Mouse (Mus musculus): Measurements from ENCODE around the gene Pecr.

The Pecr gene

GRCm38 (mm10) chr1:72283992-72284485 lies at the start of gene Pecr, which contains the start of gene Tmem169:
Pecr (minus strand) TSS chr1:72284314.
Tmem169 (plus strand) TSS chr1:72284369.
- peak; percentile 94 for DNase-seq (ENCODE audit: low spot score)

GRCm38 (mm10) chr1:72326162-72326821 lies 42.2 kb upstream of the Pecr start:
- DNase-seq (ENCODE audit: low spot score), result no peak

GRCm38 (mm10) chr1:72323248-72323647 lies 39.1 kb upstream of the Pecr start:
- DNase-seq (ENCODE audit: low spot score), result no peak

GRCm38 (mm10) chr1:72320759-72321158 lies 36.6 kb upstream of the Pecr start:
- DNase-seq (ENCODE audit: low spot score), result no peak

- DNase-seq (ENCODE audit: low spot score), result no peak
These were observed 32.8 kb upstream of the Pecr start for GRCm38 (mm10) chr1:72316901-72317300.

GRCm38 (mm10) chr1:72316409-72316808 lies 32.3 kb upstream of the Pecr start:
- DNase-seq (ENCODE audit: low spot score), result no peak

GRCm38 (mm10) chr1:72315447-72315846 lies 31.3 kb upstream of the Pecr start:
- DNase-seq (ENCODE audit: low spot score), result no peak

- DNase-seq (ENCODE audit: low spot score), result peak; percentile 6
These were observed 29.4 kb upstream of the Pecr start for GRCm38 (mm10) chr1:72313399-72314039.

GRCm38 (mm10) chr1:72312701-72313398 lies 28.7 kb upstream of the Pecr start:
- DNase-seq (ENCODE audit: low spot score), result no peak

- no peak for DNase-seq (ENCODE audit: low spot score)
These were observed 25.8 kb upstream of the Pecr start for GRCm38 (mm10) chr1:72309744-72310424.

GRCm38 (mm10) chr1:72308919-72309318 lies 24.8 kb upstream of the Pecr start:
- DNase-seq (ENCODE audit: low spot score), result no peak

- DNase-seq (ENCODE audit: low spot score), result peak; percentile 84
These were observed 23.2 kb upstream of the Pecr start, which contains the start of gene Xrcc5 for GRCm38 (mm10) chr1:72307317-72307798. Xrcc5 (plus strand) TSS chr1:72307421.

- peak; percentile 21 for DNase-seq (ENCODE audit: low spot score)
These were observed 22.6 kb upstream of the Pecr start for GRCm38 (mm10) chr1:72306679-72307181.

GRCm38 (mm10) chr1:72306241-72306640 lies 22.1 kb upstream of the Pecr start:
- DNase-seq (ENCODE audit: low spot score), result no peak

GRCm38 (mm10) chr1:72301845-72302244 lies 17.7 kb upstream of the Pecr start:
- DNase-seq (ENCODE audit: low spot score), result no peak

GRCm38 (mm10) chr1:72295746-72296145 lies 11.6 kb upstream of the Pecr start:
- DNase-seq (ENCODE audit: low spot score), result no peak

GRCm38 (mm10) chr1:72293869-72294663 lies 10.0 kb upstream of the Pecr start:
- DNase-seq (ENCODE audit: low spot score), result no peak

GRCm38 (mm10) chr1:72291925-72292324 lies 7.8 kb upstream of the Pecr start:
- no peak for DNase-seq (ENCODE audit: low spot score)

GRCm38 (mm10) chr1:72291421-72291820 lies 7.3 kb upstream of the Pecr start:
- DNase-seq (ENCODE audit: low spot score), result no peak

- no peak for DNase-seq (ENCODE audit: low spot score)
These were observed 6.8 kb upstream of the Pecr start for GRCm38 (mm10) chr1:72290896-72291295.

- no peak for DNase-seq (ENCODE audit: low spot score)
These were observed 4.5 kb upstream of the Pecr start for GRCm38 (mm10) chr1:72288527-72289150.
